Mouse (Mus musculus) bone marrow macrophage, adult 2 months (primary cell): ENCODE measurements around the gene Cadm2. TPM values are rescaled to one million over a fixed set of nuclear protein-coding genes. Genes with fewer than 3 reads are reported as not detected.

Source experiments
- H3K27ac ChIP-seq: 2 replicates; pipeline ENCODE4 v1.5.1; 2012; ENCODE audit warnings: low read depth, low read length; ENCODE audit not compliant: insufficient read depth
- H3K4me1 ChIP-seq: 2 replicates; pipeline ENCODE4 v1.6.1; 2012; ENCODE audit warnings: low read length; ENCODE audit not compliant: control insufficient read depth, insufficient read depth
- H3K4me3 ChIP-seq: 2 replicates; pipeline ENCODE4 v1.5.1; 2012; ENCODE audit warnings: mild to moderate bottlenecking, low read length, moderate library complexity; ENCODE audit not compliant: insufficient read depth
- CTCF ChIP-seq: IDR thresholded peaks from 2 replicates; pipeline ENCODE4 v1.5.1; 2012; ENCODE audit warnings: low read depth, mild to moderate bottlenecking, low read length, moderate library complexity
- POLR2A ChIP-seq: IDR thresholded peaks from 2 replicates; pipeline ENCODE4 v1.6.1; 2012; ENCODE audit warnings: mild to moderate bottlenecking, low read depth, low read length, borderline replicate concordance
- polyA plus RNA-seq: library from polyadenylated mRNA; stranded (reverse); fragments of >200 nt; gene quantifications from 2 replicates; pipeline ENCODE4 v1.2.4, GENCODE M21; 2012; ENCODE audit not compliant: missing spikeins, insufficient read depth, insufficient read length

Cadm2 gene
- polyA plus RNA-seq, 1 experiment, result not detected

DNA sequence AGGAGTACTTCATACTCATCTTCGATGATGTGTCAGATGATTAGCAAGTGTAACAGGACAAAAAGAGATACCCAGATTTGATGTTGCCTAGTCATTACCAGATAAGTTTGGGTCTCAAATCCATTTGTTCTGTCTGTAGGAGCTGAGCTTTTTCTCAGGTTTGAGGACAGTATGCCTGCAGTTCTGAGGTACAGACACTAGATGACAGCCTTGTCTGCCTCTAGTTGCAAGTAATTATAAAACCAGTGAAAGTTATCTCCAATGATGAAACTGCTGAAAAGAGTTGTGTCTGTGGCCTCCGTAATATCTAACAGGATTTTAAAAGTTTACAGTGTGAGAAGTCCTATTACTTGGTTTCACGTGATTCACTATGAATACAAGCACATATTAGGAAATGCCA, 531.0 kb downstream of the Cadm2 start:
- Histone ChIP-seq H3K4me3 (no peak overlapping the region), H3K27ac (no peak overlapping the region), H3K4me1 (no peaks in the 10 kb centered on the region)
- TF ChIP-seq CTCF (no peak), POLR2A (no peak)

DNA sequence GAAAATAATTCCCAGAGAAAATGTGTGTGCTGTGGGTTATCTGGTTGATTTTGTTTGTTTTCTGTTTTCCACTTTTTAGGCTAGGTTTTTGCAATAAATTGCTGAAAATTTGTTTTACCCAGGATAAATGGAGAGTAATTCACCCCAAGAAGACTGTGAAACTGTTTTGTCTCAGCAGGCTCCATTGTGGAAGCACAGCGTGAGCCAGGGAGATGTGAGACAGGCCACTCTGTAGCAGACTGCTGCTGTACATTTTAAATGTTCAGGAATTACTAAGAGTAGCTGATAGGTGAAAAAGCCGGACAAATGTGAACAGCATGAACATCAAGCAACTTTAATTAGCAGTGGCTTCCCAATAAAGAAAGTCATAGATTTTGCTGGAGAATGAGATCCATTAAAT, 541.4 kb downstream of the Cadm2 start:
- Histone ChIP-seq H3K4me1 (no peaks in the 10 kb centered on the region), H3K27ac (no peak overlapping the region), H3K4me3 (no peak overlapping the region)
- TF ChIP-seq POLR2A, result no peak

GRCm38 (mm10) chr16:67076169-67076895, 544.4 kb downstream of the Cadm2 start:
- Histone ChIP-seq H3K4me1 (no peaks in the 10 kb centered on the region), H3K27ac (no peak overlapping the region), H3K4me3 (no peak overlapping the region)
- no peak for TF ChIP-seq CTCF
- TF ChIP-seq POLR2A, result no peak

GRCm38 (mm10) chr16:67068461-67068860, 552.2 kb downstream of the Cadm2 start:
- TF ChIP-seq CTCF, result no peak
- no peak for TF ChIP-seq POLR2A
- Histone ChIP-seq H3K4me3 (no peak overlapping the region), H3K4me1 (no peaks in the 10 kb centered on the region), H3K27ac (no peak overlapping the region)

GRCm38 (mm10) chr16:67030918-67031317, 589.8 kb downstream of the Cadm2 start:
- no peak for TF ChIP-seq CTCF
- no peak for TF ChIP-seq POLR2A
- H3K27ac ChIP-seq, result no peak overlapping the region
- no peaks in the 10 kb centered on the region for H3K4me1 ChIP-seq
- H3K4me3 ChIP-seq, result no peak overlapping the region

DNA sequence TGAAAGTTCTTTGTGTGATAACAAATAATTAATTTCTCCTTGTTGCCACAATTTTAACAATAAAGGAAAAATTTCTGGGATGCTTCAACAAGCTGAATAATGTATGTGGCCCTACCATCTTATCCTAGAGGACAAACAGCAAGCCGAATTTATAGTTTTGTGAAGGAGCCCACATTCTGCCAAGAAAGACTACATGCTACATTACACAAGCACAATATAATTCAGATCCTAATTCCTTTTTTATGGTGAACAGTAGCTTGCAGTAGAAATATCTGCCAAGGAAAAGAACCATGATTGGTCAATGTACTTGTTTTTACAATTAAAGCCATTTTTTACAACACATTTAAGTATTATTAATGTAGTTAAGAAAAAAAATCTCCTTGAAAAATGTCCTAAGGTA, 600.9 kb downstream of the Cadm2 start:
- Histone ChIP-seq H3K27ac (no peak overlapping the region), H3K4me1 (no peaks in the 10 kb centered on the region), H3K4me3 (no peak overlapping the region)
- TF ChIP-seq POLR2A, result no peak
- TF ChIP-seq CTCF, result no peak

DNA sequence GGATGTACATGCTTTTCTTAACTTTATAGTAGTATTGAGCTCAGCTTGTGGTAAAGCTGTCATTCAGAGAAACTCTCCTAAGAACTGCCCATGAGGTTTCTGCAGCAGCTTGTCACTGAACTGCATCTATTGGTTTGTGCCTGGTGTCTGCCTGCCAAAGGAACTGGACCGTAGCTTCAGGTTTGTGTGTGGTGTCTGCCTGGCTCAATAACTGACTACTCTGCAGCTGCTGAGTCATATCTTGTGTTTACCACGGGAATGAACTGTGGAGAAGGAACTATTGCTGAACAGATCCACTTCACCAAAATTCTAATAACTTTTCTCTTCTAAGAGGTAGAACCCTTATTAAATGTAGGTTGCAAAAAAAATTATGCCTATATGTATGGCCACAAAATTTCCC, 603.0 kb downstream of the Cadm2 start:
- TF ChIP-seq POLR2A, result no peak
- H3K27ac ChIP-seq, result no peak overlapping the region
- H3K4me3 ChIP-seq, result no peak overlapping the region
- no peaks in the 10 kb centered on the region for H3K4me1 ChIP-seq

GRCm38 (mm10) chr16:67003161-67003560, 617.5 kb downstream of the Cadm2 start:
- no peak overlapping the region for H3K4me3 ChIP-seq
- no peak for TF ChIP-seq POLR2A
- TF ChIP-seq CTCF, result no peak
- H3K27ac ChIP-seq, result no peak overlapping the region
- no peaks in the 10 kb centered on the region for H3K4me1 ChIP-seq

- no peak overlapping the region for H3K27ac ChIP-seq
- H3K4me3 ChIP-seq, result no peak overlapping the region
- no peaks in the 10 kb centered on the region for H3K4me1 ChIP-seq
- TF ChIP-seq POLR2A, result no peak
- no peak for TF ChIP-seq CTCF
Observed at GRCm38 (mm10) chr16:67001707-67002106, 619.0 kb downstream of the Cadm2 start.

DNA sequence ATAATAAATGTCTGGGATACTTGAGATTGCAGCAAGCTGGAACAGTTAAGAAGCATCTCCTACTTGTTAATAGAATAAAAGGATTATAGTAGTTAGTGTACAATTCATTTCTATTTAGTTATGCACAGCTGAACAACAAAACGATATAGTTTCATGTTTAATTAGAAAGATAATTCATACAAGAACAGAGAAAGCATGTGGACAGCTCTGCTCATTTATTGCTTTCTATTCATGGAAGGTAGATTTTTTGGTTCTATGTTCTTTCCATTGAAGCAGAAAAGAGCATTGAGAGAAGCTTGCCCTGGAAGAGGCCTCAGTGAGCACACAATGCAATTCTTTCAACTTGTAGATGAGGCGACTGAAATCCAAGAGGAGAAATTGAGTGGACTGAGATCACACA, 623.2 kb downstream of the Cadm2 start:
- no peak overlapping the region for H3K27ac ChIP-seq
- H3K4me1 ChIP-seq, result no peaks in the 10 kb centered on the region
- no peak for TF ChIP-seq CTCF
- H3K4me3 ChIP-seq, result no peak overlapping the region

GRCm38 (mm10) chr16:66987741-66988140, 633.0 kb downstream of the Cadm2 start:
- Histone ChIP-seq H3K4me3 (no peak overlapping the region), H3K4me1 (no peaks in the 10 kb centered on the region), H3K27ac (no peak overlapping the region)
- no peak for TF ChIP-seq POLR2A
- TF ChIP-seq CTCF, result no peak
